Mouse (Mus musculus) kidney, embryonic 15.5 days (tissue): ENCODE data around the gene Mob2. TPM values are rescaled to one million over a fixed set of nuclear protein-coding genes. Genes with fewer than 3 reads are reported as not detected.

Experiments used
- ATAC-seq: fragments of 200-750 bp; cut with Nextera tagmentation; replicated peaks from 2 replicates; pipeline ENCODE4 v1.8.0; 2017; ENCODE audit warnings: moderate TSS enrichment; ENCODE audit not compliant: low FRiP score
- H3K27ac ChIP-seq: fragments of 300-500 bp; sonication (generic); 2 replicates; pipeline ENCODE4 v1.5.1; 2015; ENCODE audit warnings: mild to moderate bottlenecking, inconsistent platforms
- H3K27me3 ChIP-seq: fragments of 300-500 bp; sonication (generic); 2 replicates; pipeline ENCODE4 v1.6.1; 2015; ENCODE audit warnings: inconsistent platforms
- H3K36me3 ChIP-seq: fragments of 300-500 bp; sonication (generic); 2 replicates; pipeline ENCODE4 v1.6.1; 2015; ENCODE audit warnings: inconsistent platforms
- H3K4me1 ChIP-seq: fragments of 300-500 bp; sonication (generic); 2 replicates; pipeline ENCODE4 v1.6.1; 2015; ENCODE audit warnings: inconsistent platforms
- H3K4me2 ChIP-seq: fragments of 300-500 bp; sonication (generic); 2 replicates; pipeline ENCODE4 v1.6.1; 2015; ENCODE audit warnings: moderate library complexity, mild to moderate bottlenecking, inconsistent platforms
- H3K4me3 ChIP-seq: fragments of 300-500 bp; sonication (generic); replicated peaks from 2 replicates; pipeline ENCODE4 v1.5.1; 2015; ENCODE audit warnings: mild to moderate bottlenecking, inconsistent platforms
- H3K9ac ChIP-seq: fragments of 300-500 bp; sonication (generic); 2 replicates; pipeline ENCODE4 v1.6.1; 2015; ENCODE audit warnings: mild to moderate bottlenecking, inconsistent platforms
- H3K9me3 ChIP-seq: fragments of 300-500 bp; sonication (generic); replicated peaks from 2 replicates; pipeline ENCODE4 v1.6.1; 2016; ENCODE audit warnings: inconsistent platforms
- WGBS: fragments of 180-500 bp; shearing (Covaris S2); methylation state at CpG from one replicate; pipeline ENCODE4 v1.1.7; 2015; ENCODE audit warnings: mixed read lengths; 5-methylcytosine and 5-hydroxymethylcytosine counted together
- polyA plus RNA-seq: library from polyadenylated mRNA; unstranded; fragments of >200 nt; fragmentation: Nextera tagmentation; extraction: Ambion mirVana; gene quantifications from 2 replicates; pipeline ENCODE4 v1.2.1, GENCODE M21; 2015

Gene Mob2
- polyA plus RNA-seq, 1 experiment from 2014 or later, result 66.9 TPM

GRCm38 (mm10) chr7:142045932-142046331, 14.9 kb downstream of the Mob2 start:
- Histone ChIP-seq H3K4me1 (peaks cover 4% of the 10 kb centered on the region; the same call in 1 of the 2 replicates), H3K36me3 (peaks cover 4% of the 10 kb centered on the region; the same call in 1 of the 2 replicates), H3K9ac (no peak overlapping the region), H3K4me2 (no peak overlapping the region), H3K4me3 (no peak overlapping the region), H3K27me3 (no peaks in the 10 kb centered on the region), H3K27ac (no peak overlapping the region), H3K9me3 (no peaks in the 10 kb centered on the region)
- ATAC-seq, result no peak
- WGBS, result 43% methylated on average over 1 of the region's 1 CpGs

GRCm38 (mm10) chr7:142045344-142045743, 15.5 kb downstream of the Mob2 start:
- Histone ChIP-seq H3K36me3 (0 out of 2 replicates have a peak, but pooled peaks cover 2% of the 10 kb centered on the region), H3K9ac (no peak overlapping the region), H3K4me3 (no peak overlapping the region), H3K9me3 (no peaks in the 10 kb centered on the region), H3K4me1 (peaks cover 4% of the 10 kb centered on the region; the same call in 1 of the 2 replicates), H3K4me2 (no peak overlapping the region), H3K27me3 (no peaks in the 10 kb centered on the region), H3K27ac (no peak overlapping the region)
- ATAC-seq, result no peak
- WGBS, result 52% methylated on average over 2 of the region's 2 CpGs

GRCm38 (mm10) chr7:142040756-142041155, 20.1 kb downstream of the Mob2 start:
- Histone ChIP-seq H3K4me1 (peaks cover 4% of the 10 kb centered on the region; the same call in 1 of the 2 replicates), H3K4me2 (no peak overlapping the region), H3K9ac (no peak overlapping the region), H3K36me3 (no peaks in the 10 kb centered on the region), H3K27me3 (no peaks in the 10 kb centered on the region), H3K9me3 (no peaks in the 10 kb centered on the region), H3K27ac (no peak overlapping the region), H3K4me3 (no peak overlapping the region)
- 78% methylated on average over 3 of the region's 3 CpGs for WGBS
- ATAC-seq, result no peak; the same call in 1 of the 2 replicates

GRCm38 (mm10) chr7:142037553-142038170, 23.2 kb downstream of the Mob2 start:
- WGBS, result 73% methylated on average over 4 of the region's 4 CpGs
- 0 out of 2 replicates have a peak, but pooled peaks have one; percentile 43 for ATAC-seq
- no peak overlapping the region for H3K27ac ChIP-seq
- no peak overlapping the region for H3K9ac ChIP-seq
- H3K9me3 ChIP-seq, result no peaks in the 10 kb centered on the region
- H3K4me2 ChIP-seq, result no peak overlapping the region
- no peaks in the 10 kb centered on the region for H3K36me3 ChIP-seq
- H3K4me1 ChIP-seq, result 0 out of 2 replicates have a peak, but pooled peaks cover 4% of the 10 kb centered on the region
- H3K27me3 ChIP-seq, result no peaks in the 10 kb centered on the region
- H3K4me3 ChIP-seq, result no peak overlapping the region

- Histone ChIP-seq H3K9me3 (no peaks in the 10 kb centered on the region), H3K9ac (no peak overlapping the region), H3K4me1 (0 out of 2 replicates have a peak, but pooled peaks cover 4% of the 10 kb centered on the region), H3K4me3 (no peak overlapping the region), H3K36me3 (no peaks in the 10 kb centered on the region), H3K27ac (no peak overlapping the region), H3K4me2 (no peak overlapping the region), H3K27me3 (no peaks in the 10 kb centered on the region)
- 53% methylated on average over 2 of the region's 2 CpGs for WGBS
- ATAC-seq, result no peak
Observed at GRCm38 (mm10) chr7:142035048-142035811, 25.6 kb downstream of the Mob2 start.

GRCm38 (mm10) chr7:142034198-142034597, 26.7 kb downstream of the Mob2 start:
- H3K4me3 ChIP-seq, result no peak overlapping the region
- H3K27ac ChIP-seq, result no peak overlapping the region
- no peak overlapping the region for H3K9ac ChIP-seq
- H3K4me2 ChIP-seq, result no peak overlapping the region
- no peak; the same call in 1 of the 2 replicates for ATAC-seq
- 71% methylated on average over 2 of the region's 2 CpGs for WGBS
- no peaks in the 10 kb centered on the region for H3K36me3 ChIP-seq
- H3K9me3 ChIP-seq, result no peaks in the 10 kb centered on the region
- no peaks in the 10 kb centered on the region for H3K27me3 ChIP-seq
- H3K4me1 ChIP-seq, result 0 out of 2 replicates have a peak, but pooled peaks cover 4% of the 10 kb centered on the region

- no peaks in the 10 kb centered on the region for H3K9me3 ChIP-seq
- ATAC-seq, result no peak
- H3K4me1 ChIP-seq, result peaks cover 17% of the 10 kb centered on the region
- H3K27ac ChIP-seq, result no peak overlapping the region
- no peaks in the 10 kb centered on the region for H3K36me3 ChIP-seq
- no peaks in the 10 kb centered on the region for H3K27me3 ChIP-seq
- no peak overlapping the region for H3K9ac ChIP-seq
- no peak overlapping the region for H3K4me2 ChIP-seq
- no peak overlapping the region for H3K4me3 ChIP-seq
Observed at GRCm38 (mm10) chr7:142030073-142030472, 30.8 kb downstream of the Mob2 start.

GRCm38 (mm10) chr7:142025926-142026325, 34.9 kb downstream of the Mob2 start:
- Histone ChIP-seq H3K4me2 (no peak overlapping the region), H3K27me3 (no peaks in the 10 kb centered on the region), H3K4me3 (no peak overlapping the region), H3K4me1 (peaks cover 27% of the 10 kb centered on the region), H3K36me3 (no peaks in the 10 kb centered on the region), H3K9me3 (no peaks in the 10 kb centered on the region), H3K9ac (no peak overlapping the region), H3K27ac (no peak overlapping the region)
- 59% methylated on average over 4 of the region's 4 CpGs for WGBS
- ATAC-seq, result 0 out of 2 replicates have a peak, but pooled peaks have one; percentile 40

- ATAC-seq, result no peak
- no peak overlapping the region for H3K4me2 ChIP-seq
- no peak overlapping the region for H3K4me3 ChIP-seq
- H3K27me3 ChIP-seq, result no peaks in the 10 kb centered on the region
- no peaks in the 10 kb centered on the region for H3K9me3 ChIP-seq
- H3K36me3 ChIP-seq, result no peaks in the 10 kb centered on the region
- H3K9ac ChIP-seq, result no peak overlapping the region
- peaks cover 30% of the 10 kb centered on the region for H3K4me1 ChIP-seq
- 54% methylated on average over 2 of the region's 2 CpGs for WGBS
- H3K27ac ChIP-seq, result no peak overlapping the region
Observed at GRCm38 (mm10) chr7:142025196-142025595, 35.7 kb downstream of the Mob2 start.

GRCm38 (mm10) chr7:142020827-142021226, 40.0 kb downstream of the Mob2 start:
- no peak overlapping the region for H3K9ac ChIP-seq
- 0 out of 2 replicates have a peak, but pooled peaks cover 5% of the 10 kb centered on the region for H3K36me3 ChIP-seq
- WGBS, result 52% methylated on average over 3 of the region's 3 CpGs
- H3K4me1 ChIP-seq, result peaks cover 28% of the 10 kb centered on the region
- ATAC-seq, result no peak
- H3K9me3 ChIP-seq, result no peaks in the 10 kb centered on the region
- no peak overlapping the region for H3K4me2 ChIP-seq
- no peak overlapping the region for H3K27ac ChIP-seq
- no peaks in the 10 kb centered on the region for H3K27me3 ChIP-seq
- no peak overlapping the region for H3K4me3 ChIP-seq

GRCm38 (mm10) chr7:142019699-142020098, 41.2 kb downstream of the Mob2 start:
- Histone ChIP-seq H3K27ac (no peak overlapping the region), H3K36me3 (peaks cover 15% of the 10 kb centered on the region), H3K9me3 (no peaks in the 10 kb centered on the region), H3K9ac (no peak overlapping the region), H3K4me2 (no peak overlapping the region), H3K27me3 (no peaks in the 10 kb centered on the region), H3K4me1 (peaks cover 19% of the 10 kb centered on the region), H3K4me3 (no peak overlapping the region)
- ATAC-seq, result no peak
- WGBS, result 40% methylated on average over 2 of the region's 2 CpGs

GRCm38 (mm10) chr7:142016562-142016961, 44.3 kb downstream of the Mob2 start:
- Histone ChIP-seq H3K27me3 (no peaks in the 10 kb centered on the region), H3K4me1 (peaks cover 16% of the 10 kb centered on the region), H3K9ac (no peak overlapping the region), H3K4me2 (no peak overlapping the region), H3K36me3 (peaks cover 35% of the 10 kb centered on the region), H3K9me3 (no peaks in the 10 kb centered on the region), H3K4me3 (no peak overlapping the region), H3K27ac (no peak overlapping the region)
- WGBS, result 71% methylated on average over 1 of the region's 1 CpGs
- no peak for ATAC-seq
